Mouse (Mus musculus) heart, adult 2 months (tissue): ENCODE measurements around the gene Top3a. TPM values are rescaled to one million over a fixed set of nuclear protein-coding genes. Genes with fewer than 3 reads are reported as not detected.
"Not testable (repeated sequence)": the region's sequence is repeated elsewhere in the genome, so short reads cannot be mapped to it uniquely, and the experiment has no call there.

ENCODE experiments used
- DNase-seq, 2 experiments: peaks; one replicate each; pipeline ENCODE4 v3.0.0; 2021
- H3K27ac ChIP-seq: fragments of 200-600 bp; 2 replicates; pipeline ENCODE4 v1.8.1; 2022
- H3K27me3 ChIP-seq: fragments of 200-500 bp; 2 replicates; pipeline ENCODE4 v1.6.1; 2012; ENCODE audit warnings: mild to moderate bottlenecking, low read length, inconsistent platforms, mixed read lengths; ENCODE audit not compliant: control insufficient read depth, insufficient read depth
- H3K36me3 ChIP-seq: fragments of 200-500 bp; 2 replicates; pipeline ENCODE4 v1.6.1; 2012; ENCODE audit warnings: low read length, inconsistent platforms; ENCODE audit not compliant: control insufficient read depth, insufficient read depth
- H3K4me1 ChIP-seq: fragments of 200-500 bp; 2 replicates; pipeline ENCODE4 v1.6.1; 2011; ENCODE audit warnings: low read length; ENCODE audit not compliant: control insufficient read depth, insufficient read depth
- H3K4me3 ChIP-seq: fragments of 200-600 bp; 2 replicates; pipeline ENCODE4 v1.8.1; 2022
- H3K79me2 ChIP-seq: fragments of 200-500 bp; replicated peaks from 2 replicates; pipeline ENCODE4 v1.6.1; 2012; ENCODE audit warnings: mild to moderate bottlenecking, inconsistent platforms, low read length, moderate library complexity, mixed read lengths; ENCODE audit not compliant: control insufficient read depth, insufficient read depth
- H3K9ac ChIP-seq: fragments of 200-500 bp; 2 replicates; pipeline ENCODE4 v1.6.1; 2012; ENCODE audit warnings: low read depth, mild to moderate bottlenecking, control low read depth, inconsistent platforms, low read length, mixed read lengths
- CTCF ChIP-seq: fragments of 200-600 bp; IDR thresholded peaks from 2 replicates; pipeline ENCODE4 v1.8.1; 2022; ENCODE audit warnings: antibody characterized with exemption, mild to moderate bottlenecking, moderate library complexity
- EP300 ChIP-seq: fragments of 200-500 bp; IDR thresholded peaks from 2 replicates; pipeline ENCODE4 v1.6.1; 2011; ENCODE audit warnings: low read depth, low read length, control low read depth; ENCODE audit not compliant: insufficient read depth
- POLR2A ChIP-seq: fragments of 200-500 bp; IDR thresholded peaks from 2 replicates; pipeline ENCODE4 v1.6.1; 2011; ENCODE audit warnings: mild to moderate bottlenecking, low read depth, low read length, control low read depth; ENCODE audit not compliant: insufficient read depth
- WGBS: fragments of 180-500 bp; shearing (Covaris S2); methylation state at CpG from one replicate; pipeline ENCODE4 v1.1.7; 2018; 5-methylcytosine and 5-hydroxymethylcytosine counted together
- intact Hi-C: fragments of 180-260 bp; cut with DNase I; formaldehyde crosslinking; loops from one replicate; pipeline ENCODE4 v1.15.1; 2025
- long read RNA-seq: library from polyadenylated mRNA; stranded (forward); transcript quantifications from one replicate; pipeline ENCODE4 v2.0.0, GENCODE M21; 2021
- polyA plus RNA-seq: library from polyadenylated mRNA; depleted of rRNA; stranded (reverse); fragments of >200 nt; gene quantifications from 2 replicates; pipeline ENCODE4 v1.2.3, GENCODE M21; 2012; rRNA removed
- total RNA-seq, 2 experiments: library from RNA; stranded (reverse); gene quantifications; 2 replicates each; pipeline ENCODE4 v1.2.3; 2021

The Top3a gene
- total RNA-seq (1 to 10 TPM; 3.7 to 4.6 TPM), polyA plus RNA-seq (3.3 and 3.4 TPM in 2 replicates)
- long read RNA-seq, partial matches to known transcripts: 1 of 4 reads
- long read RNA-seq, other reads (novel, unspliced or antisense): 0 of 4 reads

DNA sequence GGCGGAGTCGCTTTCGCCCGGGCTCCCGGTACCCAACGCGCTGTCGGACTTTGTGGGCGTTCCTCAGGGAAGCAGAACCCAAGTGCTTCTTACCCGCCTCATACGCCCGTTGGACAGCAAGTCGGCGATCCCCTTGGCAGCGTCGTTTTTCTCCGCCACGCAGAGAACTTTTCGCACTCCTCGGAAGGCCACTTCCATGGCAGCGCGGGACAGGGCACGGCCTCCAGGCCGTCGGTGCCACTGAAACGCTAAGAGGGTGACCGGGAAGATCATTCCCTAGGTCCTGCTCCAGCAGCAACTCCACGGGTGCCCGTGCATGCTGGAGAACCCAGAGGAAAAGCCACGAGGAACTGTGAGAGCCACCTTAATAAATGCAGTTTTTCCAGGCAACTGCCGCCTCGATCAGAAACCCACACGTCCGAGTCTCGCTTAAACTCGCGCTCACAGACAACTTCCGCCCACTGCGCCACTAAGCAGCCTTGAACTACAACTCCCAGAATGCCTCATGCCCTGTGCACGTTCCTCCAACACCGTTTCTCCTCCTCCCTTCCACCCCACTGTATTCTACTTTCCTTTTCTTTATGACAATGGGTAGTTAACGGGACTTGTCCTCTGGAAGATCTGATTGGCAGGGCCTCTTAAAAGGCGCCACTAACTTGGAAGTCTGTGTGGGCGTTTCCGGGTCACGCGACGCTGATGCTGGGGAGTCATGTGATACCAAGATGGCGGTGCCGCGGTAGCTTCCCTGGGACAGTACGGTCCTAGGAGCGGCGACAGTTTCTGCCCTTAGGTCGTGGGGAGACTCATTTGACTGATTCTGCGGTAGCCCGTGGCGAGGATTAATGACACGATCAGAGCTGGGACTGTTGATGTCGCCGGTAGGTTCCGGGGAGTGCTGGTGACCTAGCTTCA lies at the start of gene Top3a, which contains the start of gene Smcr8:
Top3a (minus strand) TSS at position 537 of the 912 bp plus-strand sequence.
Smcr8 (plus strand) TSS at position 696 of the 912 bp plus-strand sequence.
- DNase-seq: peak; percentile 87 to 90
- under 1% methylated on average over 62 of the region's 62 CpGs for WGBS
- H3K36me3 ChIP-seq: peaks cover 21% of the 10 kb centered on the region
- TF ChIP-seq CTCF (no peak), POLR2A (peak; percentile 92), EP300 (peak; percentile 60; the same call in 1 of the 2 replicates)
- H3K4me3 ChIP-seq: peak within 1 kb of the TSS; percentile 84
- peaks cover 2% of the 10 kb centered on the region for H3K79me2 ChIP-seq
- H3K9ac ChIP-seq: peak within 1 kb of the TSS; percentile 87
- H3K27ac ChIP-seq: peak within 1 kb of the TSS; percentile 97
- no peaks in the 10 kb centered on the region for H3K27me3 ChIP-seq
- intact Hi-C loops: loop anchor here (1.0 to 2.0 kb wide), 5 partner anchors 50 to 240 kb away; partner anchors contain the start of genes Alkbh5, Dhrs7b, Flii and Llgl1
- H3K4me1 ChIP-seq: peaks cover 26% of the 10 kb centered on the region

DNA sequence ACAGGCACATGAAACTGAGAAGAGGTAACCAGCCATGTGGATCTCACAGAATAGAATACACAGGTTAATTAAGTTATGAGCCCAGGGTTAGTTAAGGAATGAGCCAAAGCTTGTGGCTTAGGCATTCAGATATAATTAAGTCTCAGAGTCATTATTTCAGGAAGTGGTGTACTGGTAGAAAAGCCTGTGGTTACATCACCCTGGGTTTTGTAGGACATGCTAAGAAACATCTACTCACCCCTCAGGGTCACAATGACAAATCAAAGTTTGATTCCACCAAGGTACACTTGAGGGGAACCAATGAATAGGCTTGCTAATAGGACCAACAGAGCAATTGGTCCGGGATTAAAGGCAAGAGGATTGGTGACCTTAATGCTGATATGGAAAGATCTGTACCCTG lies 49.5 kb upstream of the Top3a start:
- no peak for TF ChIP-seq POLR2A
- TF ChIP-seq EP300: no peak
- TF ChIP-seq CTCF: no peak
- intact Hi-C loops: no loop called here
- no peaks in the 10 kb centered on the region for H3K36me3 ChIP-seq
- H3K4me3 ChIP-seq: no peak overlapping the region
- H3K9ac ChIP-seq: no peak overlapping the region
- H3K79me2 ChIP-seq: no peaks in the 10 kb centered on the region
- H3K4me1 ChIP-seq: peaks cover 2% of the 10 kb centered on the region
- H3K27me3 ChIP-seq: no peaks in the 10 kb centered on the region
- 22% methylated on average over 1 of the region's 1 CpGs for WGBS
- no peak for DNase-seq
- H3K27ac ChIP-seq: no peak overlapping the region

DNA sequence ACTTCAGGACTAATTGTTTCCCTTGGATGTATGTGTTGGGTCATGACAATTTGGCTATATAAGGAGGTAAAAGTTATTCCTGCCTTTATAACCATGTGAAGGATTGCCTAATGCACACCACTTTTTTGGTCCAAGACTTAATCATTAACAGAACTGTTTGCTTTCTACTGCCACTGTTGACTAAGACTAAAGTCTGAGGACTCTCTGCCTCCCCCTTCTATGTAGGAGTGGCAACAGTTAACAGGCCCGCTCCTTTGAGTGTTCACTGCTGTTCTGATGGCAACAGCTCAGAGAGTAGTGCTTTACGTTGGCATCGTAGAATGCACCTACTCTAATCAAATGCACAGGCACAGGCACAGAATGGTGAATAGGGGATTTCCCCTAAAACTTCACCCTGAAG lies 48.0 kb upstream of the Top3a start:
- Histone ChIP-seq H3K27me3 (no peaks in the 10 kb centered on the region), H3K4me3 (no peak overlapping the region), H3K9ac (no peak overlapping the region), H3K36me3 (no peaks in the 10 kb centered on the region), H3K79me2 (no peaks in the 10 kb centered on the region), H3K27ac (no peak overlapping the region), H3K4me1 (no peaks in the 10 kb centered on the region)
- intact Hi-C loops: no loop called here
- WGBS: 85% methylated on average over 3 of the region's 3 CpGs
- no peak for DNase-seq
- TF ChIP-seq POLR2A: no peak
- no peak for TF ChIP-seq EP300
- TF ChIP-seq CTCF: no peak

DNA sequence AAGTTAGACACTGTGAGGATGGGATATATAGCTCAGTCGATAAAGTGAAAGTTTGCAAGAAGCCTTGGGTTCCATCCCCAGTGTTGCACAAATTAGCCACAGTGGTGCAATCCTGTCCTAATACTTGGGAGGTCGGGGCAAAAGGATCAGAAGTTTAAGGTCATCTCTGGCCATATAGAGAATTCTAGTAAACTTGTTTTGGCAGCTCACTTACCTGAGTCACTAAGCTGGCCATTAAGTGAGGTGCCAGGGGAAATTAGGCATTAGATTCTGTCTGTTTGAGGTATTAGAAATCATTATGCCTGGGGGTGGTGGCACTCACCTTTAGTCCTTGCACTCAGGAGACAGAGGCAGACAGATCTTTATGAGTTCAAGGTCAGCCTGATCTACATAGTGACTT lies 46.6 kb upstream of the Top3a start:
- no peaks in the 10 kb centered on the region for H3K79me2 ChIP-seq

DNA sequence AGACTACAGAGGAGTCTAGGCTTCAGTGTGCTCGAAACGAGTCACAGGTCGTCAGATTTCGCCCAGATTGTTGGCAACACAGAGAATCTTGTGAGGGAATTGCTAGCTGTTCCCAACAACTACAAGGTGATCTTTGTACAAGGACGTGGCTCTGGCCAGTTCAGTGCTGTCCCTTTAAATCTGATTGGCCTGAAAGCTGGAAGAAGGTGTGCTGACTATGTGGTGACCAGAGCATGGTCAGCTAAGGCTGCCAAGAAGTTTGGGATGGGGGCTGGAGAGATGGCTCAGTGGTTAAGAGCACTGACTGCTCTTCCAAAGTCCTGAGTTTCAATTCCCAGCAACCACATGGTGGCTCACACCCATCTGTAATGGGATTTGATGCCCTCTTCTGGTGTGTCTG lies 39.2 kb upstream of the Top3a start:
- intact Hi-C loops: no loop called here
- Histone ChIP-seq H3K27me3 (no peaks in the 10 kb centered on the region), H3K4me1 (no peaks in the 10 kb centered on the region), H3K4me3 (no peak overlapping the region), H3K9ac (no peak overlapping the region), H3K79me2 (no peaks in the 10 kb centered on the region), H3K27ac (no peak overlapping the region), H3K36me3 (no peaks in the 10 kb centered on the region)
- TF ChIP-seq EP300: no peak
- WGBS: 64% methylated on average over 5 of the region's 5 CpGs
- DNase-seq: no peak

More for the DNA sequence above, 46.6 kb upstream of the Top3a start:
- Histone ChIP-seq H3K27me3 (no peaks in the 10 kb centered on the region), H3K4me1 (no peaks in the 10 kb centered on the region), H3K4me3 (no peak overlapping the region), H3K27ac (no peak overlapping the region), H3K9ac (no peak overlapping the region), H3K36me3 (no peaks in the 10 kb centered on the region)
- intact Hi-C loops: no loop called here
- no peak for TF ChIP-seq EP300
- TF ChIP-seq CTCF: no peak
- no peak for TF ChIP-seq POLR2A
- DNase-seq: no peak
- WGBS: 70% methylated on average over 2 of the region's 2 CpGs

DNA sequence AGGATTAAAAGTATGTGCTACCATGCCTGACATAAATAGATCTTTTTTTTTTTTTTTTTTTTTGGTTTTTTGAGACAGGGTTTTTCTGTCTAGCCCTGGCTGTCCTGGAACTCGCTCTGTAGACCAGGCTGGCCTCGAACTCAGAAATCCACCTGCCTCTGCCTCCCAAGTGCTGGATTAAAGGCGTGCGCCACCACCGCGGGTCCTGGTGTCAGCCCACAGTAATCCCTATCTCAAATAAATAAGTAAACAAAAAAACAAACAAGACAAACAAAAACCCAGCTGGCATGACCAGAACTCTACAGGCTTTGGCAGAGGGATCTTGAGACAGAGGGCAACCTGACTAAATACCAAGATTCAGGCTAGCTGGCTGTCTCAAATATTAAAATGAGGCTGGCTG lies 34.5 kb upstream of the Top3a start, which contains the start of gene Shmt1:
Shmt1 (minus strand) TSS at position 101 of the 400 bp plus-strand sequence.
- H3K9ac ChIP-seq, H3K36me3 ChIP-seq, H3K4me1 ChIP-seq, H3K27me3 ChIP-seq, H3K79me2 ChIP-seq, H3K27ac ChIP-seq, intact Hi-C loops, DNase-seq: not testable (repeated sequence)
- WGBS: 20% methylated on average over 6 of the region's 6 CpGs
- peak within 1 kb of the TSS; percentile 47 for H3K4me3 ChIP-seq
